Mouse (Mus musculus): ENCODE results near the gene Abi3. TPM values are rescaled to one million over a fixed set of nuclear protein-coding genes. Genes with fewer than 3 reads are reported as not detected.

The Abi3 gene
- total and polyA plus RNA-seq, 2 experiments from 2014 or later: 1.1 to 1.5 TPM

DNA sequence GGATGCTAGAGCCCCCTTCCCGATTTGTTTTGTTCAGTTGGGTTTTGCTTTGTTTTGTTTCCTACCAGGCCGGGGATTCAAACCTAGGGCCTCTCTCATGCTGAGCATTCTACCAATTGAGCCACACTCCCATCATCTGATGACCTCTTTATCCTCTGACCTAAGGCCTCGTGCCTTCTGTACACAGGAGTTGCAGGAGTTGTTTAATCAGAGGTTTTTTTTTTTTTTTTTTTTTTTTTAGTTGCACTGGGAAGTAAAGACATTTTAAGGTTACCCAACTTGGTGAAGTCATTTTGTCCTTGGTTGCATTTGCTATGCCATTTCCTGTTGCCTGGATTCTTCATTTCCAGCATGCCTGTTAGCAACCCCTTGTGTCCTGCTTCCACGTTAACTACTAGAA is 27.2 kb upstream of the Abi3 start:
- DNase-seq (ENCODE audit: low spot score) (no peak), ATAC-seq (ENCODE audit: low FRiP score) (no peak)
- no peaks in the 10 kb centered on the region for H3K36me3 ChIP-seq (ENCODE audit: insufficient read depth, low read length)
- no peaks in the 10 kb centered on the region for H3K9me3 ChIP-seq (ENCODE audit: low read length)
- no peaks in the 10 kb centered on the region for H3K27me3 ChIP-seq (ENCODE audit: insufficient read depth, low read length)
- 80% methylated on average over 4 of the region's 4 CpGs for WGBS
- no peak overlapping the region for H3K9ac ChIP-seq (replicated peaks; ENCODE audit: low read length, poor library complexity, severe bottlenecking)
- H3K27ac ChIP-seq (ENCODE audit: low read depth, low read length): no peak overlapping the region
- no peak for TF ChIP-seq CTCF (IDR thresholded peaks at IDR 0.05)
- H3K4me3 ChIP-seq (ENCODE audit: low read depth, low read length): no peak overlapping the region
- no peaks in the 10 kb centered on the region for H3K4me1 ChIP-seq (ENCODE audit: insufficient read depth, low read length)
- no peak overlapping the region for H3K4me2 ChIP-seq (ENCODE audit: low read depth, low read length, poor library complexity, severe bottlenecking)

DNA sequence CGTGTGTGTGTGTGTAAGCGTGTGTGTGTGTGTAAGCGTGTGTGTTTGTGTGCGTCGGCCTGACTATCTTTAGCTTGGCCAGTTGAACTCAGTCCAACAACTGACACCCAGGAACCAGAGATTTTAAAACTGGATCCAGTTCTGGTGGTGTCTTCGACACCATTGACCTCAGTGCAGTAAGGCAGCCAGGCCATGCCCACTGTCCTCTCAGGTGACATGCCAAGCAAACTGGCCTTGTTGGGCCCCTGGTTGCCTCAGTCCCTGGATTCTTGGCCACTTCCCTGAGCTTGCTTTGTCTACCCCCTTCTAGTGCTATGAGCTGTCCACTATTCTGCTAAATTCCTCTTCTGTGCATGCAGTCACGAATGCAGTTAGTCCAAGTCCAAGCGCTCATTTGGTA is 19.1 kb upstream of the Abi3 start:
- H3K4me1 ChIP-seq (ENCODE audit: insufficient read depth, low read length): no peaks in the 10 kb centered on the region
- ATAC-seq (ENCODE audit: low FRiP score): no peak
- no peak for TF ChIP-seq CTCF (IDR thresholded peaks at IDR 0.05)

GRCm38 (mm10) chr11:95860071-95860490 is 17.8 kb upstream of the Abi3 start:
- 37% methylated on average over 3 of the region's 3 CpGs for WGBS
- no peaks in the 10 kb centered on the region for H3K36me3 ChIP-seq (ENCODE audit: insufficient read depth, low read length)
- no peak for DNase-seq (ENCODE audit: low spot score)
- no peaks in the 10 kb centered on the region for H3K9me3 ChIP-seq (ENCODE audit: low read length)
- no peaks in the 10 kb centered on the region for H3K4me1 ChIP-seq (ENCODE audit: insufficient read depth, low read length)
- no peak for ATAC-seq (ENCODE audit: low FRiP score)
- TF ChIP-seq CTCF (IDR thresholded peaks at IDR 0.05): no peak
- peak overlapping the region; percentile 65 for H3K4me2 ChIP-seq (ENCODE audit: low read depth, low read length, poor library complexity, severe bottlenecking)
- H3K4me3 ChIP-seq (ENCODE audit: low read depth, low read length): peak overlapping the region; percentile 57
- H3K9ac ChIP-seq (replicated peaks; ENCODE audit: low read length, poor library complexity, severe bottlenecking): no peak overlapping the region; the same call in 1 of the 2 replicates
- H3K27ac ChIP-seq (ENCODE audit: low read depth, low read length): no peak overlapping the region
- no peaks in the 10 kb centered on the region for H3K27me3 ChIP-seq (ENCODE audit: insufficient read depth, low read length)

More for the DNA sequence above, 19.1 kb upstream of the Abi3 start:
- DNase-seq (ENCODE audit: low spot score): no peak
- Histone ChIP-seq H3K4me2 (ENCODE audit: low read depth, low read length, poor library complexity, severe bottlenecking) (no peak overlapping the region), H3K36me3 (ENCODE audit: insufficient read depth, low read length) (no peaks in the 10 kb centered on the region), H3K4me3 (ENCODE audit: low read depth, low read length) (no peak overlapping the region), H3K9me3 (ENCODE audit: low read length) (no peaks in the 10 kb centered on the region), H3K27me3 (ENCODE audit: insufficient read depth, low read length) (no peaks in the 10 kb centered on the region), H3K27ac (ENCODE audit: low read depth, low read length) (no peak overlapping the region), H3K9ac (replicated peaks; ENCODE audit: low read length, poor library complexity, severe bottlenecking) (no peak overlapping the region)
- 95% methylated on average over 8 of the region's 8 CpGs for WGBS

DNA sequence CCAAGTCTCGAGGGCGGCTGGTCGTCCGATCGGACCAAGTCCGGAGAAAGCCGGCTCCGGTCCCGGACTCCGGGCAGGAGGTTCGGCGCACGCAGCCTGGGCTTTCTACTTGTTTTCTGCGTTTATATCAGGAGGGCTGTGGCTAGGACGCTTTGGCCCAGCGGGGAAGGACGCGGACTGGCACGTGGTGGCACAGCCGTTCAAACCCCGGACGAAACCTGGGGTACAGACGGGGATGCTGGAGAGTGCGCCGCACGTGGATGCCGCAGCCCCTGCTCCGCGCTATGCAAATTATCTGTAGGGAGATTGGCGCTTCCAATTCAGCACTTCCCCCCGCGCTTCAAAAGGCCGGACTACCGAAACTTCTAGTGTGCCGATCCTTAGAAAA is 17.2 kb upstream of the Abi3 start:
- under 1% methylated on average over 35 of the region's 35 CpGs for WGBS
- Histone ChIP-seq H3K9me3 (ENCODE audit: low read length) (no peaks in the 10 kb centered on the region), H3K4me3 (ENCODE audit: low read depth, low read length) (peak overlapping the region; percentile 57), H3K27me3 (ENCODE audit: insufficient read depth, low read length) (no peaks in the 10 kb centered on the region), H3K36me3 (ENCODE audit: insufficient read depth, low read length) (no peaks in the 10 kb centered on the region), H3K27ac (ENCODE audit: low read depth, low read length) (peak overlapping the region; percentile 77), H3K9ac (replicated peaks; ENCODE audit: low read length, poor library complexity, severe bottlenecking) (peak overlapping the region; percentile 44), H3K4me1 (ENCODE audit: insufficient read depth, low read length) (no peaks in the 10 kb centered on the region), H3K4me2 (ENCODE audit: low read depth, low read length, poor library complexity, severe bottlenecking) (peak overlapping the region; percentile 65)
- DNase-seq (ENCODE audit: low spot score): peak; percentile 78
- ATAC-seq (ENCODE audit: low FRiP score): peak; percentile 62
- peak; percentile 6; the same call in 1 of the 2 replicates for TF ChIP-seq CTCF (IDR thresholded peaks at IDR 0.05)

GRCm38 (mm10) chr11:95858528-95859467 is 16.5 kb upstream of the Abi3 start:
- peak overlapping the region; percentile 54 for H3K9ac ChIP-seq (replicated peaks; ENCODE audit: low read length, poor library complexity, severe bottlenecking)
- H3K4me3 ChIP-seq (ENCODE audit: low read depth, low read length): peak overlapping the region; percentile 57
- ATAC-seq (ENCODE audit: low FRiP score): peak; percentile 99
- H3K9me3 ChIP-seq (ENCODE audit: low read length): no peaks in the 10 kb centered on the region
- under 1% methylated on average over 58 of the region's 58 CpGs for WGBS
- no peak for TF ChIP-seq CTCF (IDR thresholded peaks at IDR 0.05)
- DNase-seq (ENCODE audit: low spot score): peak; percentile 99
- H3K36me3 ChIP-seq (ENCODE audit: insufficient read depth, low read length): no peaks in the 10 kb centered on the region
- no peaks in the 10 kb centered on the region for H3K4me1 ChIP-seq (ENCODE audit: insufficient read depth, low read length)
- H3K27ac ChIP-seq (ENCODE audit: low read depth, low read length): peak overlapping the region; percentile 77
- peak overlapping the region; percentile 65 for H3K4me2 ChIP-seq (ENCODE audit: low read depth, low read length, poor library complexity, severe bottlenecking)
- no peaks in the 10 kb centered on the region for H3K27me3 ChIP-seq (ENCODE audit: insufficient read depth, low read length)

All from midbrain, postnatal 0 days (tissue).